Mouse (Mus musculus): ENCODE measurements around the gene Cd151.

- TF ChIP-seq CTCF (IDR thresholded peaks at IDR 0.05; ENCODE audit: extremely low read depth, insufficient read depth, low read length) (no peak), POLR2A (IDR thresholded peaks at IDR 0.05; ENCODE audit: extremely low read depth, insufficient read depth, low read length) (no peak)
Observed at GRCm38 (mm10) chr7:141451928-141452327, 15.3 kb upstream of the Cd151 start.
